Mouse (Mus musculus) lung, adult 2 months (tissue): ENCODE data around the gene Pigv. TPM values are rescaled to one million over a fixed set of nuclear protein-coding genes. Genes with fewer than 3 reads are reported as not detected.

Experiments
- DNase-seq: peaks from one replicate; pipeline ENCODE4 v3.0.0; 2022
- H3K4me1 ChIP-seq: fragments of 200-500 bp; 2 replicates; pipeline ENCODE4 v1.6.1; 2011; ENCODE audit warnings: low read length; ENCODE audit not compliant: control insufficient read depth, insufficient read depth
- H3K4me3 ChIP-seq: fragments of 200-500 bp; replicated peaks from 2 replicates; pipeline ENCODE3; 2011; ENCODE audit warnings: low read depth, mild to moderate bottlenecking, control low read depth, low read length; ENCODE audit errors: extremely low read depth
- CTCF ChIP-seq: fragments of 200-500 bp; IDR thresholded peaks from 2 replicates; pipeline ENCODE4 v1.5.1; 2011; ENCODE audit warnings: mild to moderate bottlenecking, low read length, control low read depth; ENCODE audit not compliant: insufficient read depth
- POLR2A ChIP-seq: fragments of 200-500 bp; IDR thresholded peaks from 2 replicates; pipeline ENCODE4 v1.6.1; 2011; ENCODE audit warnings: low read depth, mild to moderate bottlenecking, control low read depth, low read length, borderline replicate concordance; ENCODE audit errors: extremely low read depth
- WGBS: fragments of 180-500 bp; shearing (Covaris S2); methylation state at CpG from one replicate; pipeline ENCODE4 v1.1.7; 2018; 5-methylcytosine and 5-hydroxymethylcytosine counted together
- polyA plus RNA-seq: library from polyadenylated mRNA; depleted of rRNA; stranded (reverse); fragments of >200 nt; gene quantifications from 2 replicates; pipeline ENCODE4 v1.2.3, GENCODE M21; 2012

Pigv gene
- polyA plus RNA-seq, 1 experiment: 15.9 TPM

- 34% methylated on average over 8 of the region's 8 CpGs for WGBS
- Histone ChIP-seq H3K4me3 (no peak overlapping the region), H3K4me1 (peaks cover 30% of the 10 kb centered on the region)
- DNase-seq: no peak
- TF ChIP-seq POLR2A (no peak), CTCF (no peak)
These were observed 1.9 kb upstream of the Pigv start for GRCm38 (mm10) chr4:133674331-133674695.

DNA sequence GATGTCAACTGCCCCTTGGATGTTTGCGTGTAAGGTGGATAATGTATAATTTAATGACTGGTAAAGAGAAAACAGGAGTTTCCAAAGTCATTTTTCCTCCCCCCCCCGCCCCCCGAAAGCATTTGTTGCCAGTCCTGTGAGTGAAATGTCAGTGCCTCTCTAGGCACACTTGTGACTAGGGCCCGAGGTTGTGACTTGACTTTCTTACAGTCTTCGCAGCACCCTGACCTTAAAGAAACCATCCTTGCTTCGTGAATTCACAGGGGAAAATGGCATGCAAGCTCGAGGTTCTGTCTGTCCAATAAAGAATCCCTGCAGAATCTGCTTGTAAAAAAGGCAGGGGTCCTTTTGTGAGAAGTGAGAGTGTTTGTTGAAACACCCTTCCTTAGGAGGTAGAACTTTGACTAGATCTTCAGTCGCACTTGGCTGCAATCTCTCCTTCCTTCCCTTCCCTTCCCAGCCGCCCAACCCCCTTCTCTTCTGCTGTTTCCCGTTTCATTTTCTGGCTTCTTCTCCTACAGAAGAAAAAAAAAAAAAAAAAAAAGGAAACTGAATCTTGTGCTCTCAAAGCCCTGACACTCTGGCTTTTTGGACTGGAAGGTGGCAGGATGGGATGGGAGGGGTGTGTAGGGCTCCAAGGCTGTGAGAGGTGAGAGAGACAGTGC is 1.4 kb upstream of the Pigv start:
- no peak for DNase-seq
- H3K4me1 ChIP-seq: peaks cover 30% of the 10 kb centered on the region
- TF ChIP-seq POLR2A: no peak
- no peak for TF ChIP-seq CTCF
- WGBS: 6% methylated on average over 10 of the region's 10 CpGs
- peak overlapping the region; percentile 33 for H3K4me3 ChIP-seq

DNA sequence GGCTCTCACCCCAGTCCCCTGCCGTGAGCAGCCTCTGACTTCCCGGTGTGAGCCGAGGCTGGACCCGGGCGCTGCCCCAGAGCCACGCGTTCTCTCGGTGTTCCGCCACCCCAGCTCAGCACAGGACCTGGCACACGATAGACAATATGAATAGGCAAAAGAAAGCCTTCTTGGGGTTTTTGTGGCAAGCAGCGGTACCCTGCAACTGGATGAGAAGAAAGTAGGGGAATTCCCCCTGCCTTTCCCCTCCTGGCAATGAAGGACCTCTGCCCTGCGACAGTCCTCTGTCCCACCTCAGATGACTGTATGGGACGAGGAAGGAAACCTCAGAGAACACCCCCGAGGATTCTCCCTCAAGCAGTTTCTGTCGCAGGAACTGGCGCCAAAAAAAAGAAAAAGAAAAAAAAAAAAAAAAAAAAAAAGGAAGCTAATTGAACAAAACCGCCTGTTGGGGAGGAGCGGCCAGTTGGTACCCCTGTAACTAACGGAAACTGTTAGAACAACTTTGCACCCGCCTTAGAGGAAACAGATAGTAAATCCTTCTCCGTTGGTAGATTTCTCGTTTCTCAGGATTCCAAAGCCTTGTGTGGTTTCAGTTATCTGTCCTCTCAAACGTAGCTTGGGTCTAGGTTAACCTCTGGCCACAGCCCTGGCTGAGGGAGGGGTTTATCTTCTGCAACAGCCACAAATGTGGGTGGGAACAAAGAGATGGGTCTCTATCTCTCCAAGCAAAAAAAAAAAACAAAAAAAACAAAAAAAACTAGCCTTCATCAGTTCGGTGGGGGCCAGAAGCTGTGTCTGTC is 599 bp upstream of the Pigv start:
- H3K4me3 ChIP-seq: peak overlapping the region; percentile 86
- TF ChIP-seq POLR2A (no peak), CTCF (no peak)
- peaks cover 30% of the 10 kb centered on the region for H3K4me1 ChIP-seq
- peak; percentile 39 for DNase-seq
- WGBS: 1% methylated on average over 24 of the region's 24 CpGs

DNA sequence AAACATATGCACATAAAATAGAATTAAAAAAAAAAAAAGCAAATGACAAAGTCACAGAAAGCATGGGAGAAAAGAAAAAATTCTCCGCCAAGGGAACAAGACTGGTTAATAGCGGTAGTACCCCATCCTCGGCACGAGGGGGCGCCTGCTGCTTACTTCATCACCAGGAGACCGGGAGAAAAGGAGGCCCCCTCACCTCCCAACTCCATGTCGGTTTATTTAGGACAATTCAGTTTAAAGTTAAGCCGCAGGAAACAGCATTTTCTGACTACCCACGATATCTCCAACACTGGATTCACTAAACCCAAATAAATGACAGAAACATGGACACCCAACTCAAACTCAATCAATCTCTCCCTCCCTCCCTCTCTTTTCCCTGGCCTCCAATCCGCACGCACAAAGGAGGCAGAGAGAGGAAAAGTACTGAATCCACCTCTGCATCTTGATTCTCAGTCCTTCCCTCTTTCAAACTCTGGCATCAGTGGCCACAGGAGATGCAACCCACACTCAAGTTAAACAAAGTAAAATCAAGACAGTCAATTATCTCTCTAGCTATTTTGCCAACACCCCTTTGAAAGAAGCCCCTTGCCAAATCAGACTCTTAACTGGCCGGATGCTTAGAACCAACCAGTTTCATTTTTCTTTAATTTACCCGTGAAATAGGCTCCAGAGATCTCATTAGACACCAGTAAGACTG is 1.1 kb downstream of the Pigv start:
- DNase-seq: peak; percentile 81
- peaks cover 30% of the 10 kb centered on the region for H3K4me1 ChIP-seq
- peak overlapping the region; percentile 86 for H3K4me3 ChIP-seq
- TF ChIP-seq POLR2A (no peak), CTCF (peak; percentile 77)
- WGBS: 4% methylated on average over 13 of the region's 13 CpGs

- no peak for TF ChIP-seq POLR2A
- peak; percentile 44; the same call in 1 of the 2 replicates for TF ChIP-seq CTCF
- H3K4me3 ChIP-seq: no peak overlapping the region
- DNase-seq: no peak
- H3K4me1 ChIP-seq: peaks cover 22% of the 10 kb centered on the region
- WGBS: 45% methylated on average over 6 of the region's 6 CpGs
These were observed 2.7 kb downstream of the Pigv start for GRCm38 (mm10) chr4:133669652-133670210.

- Histone ChIP-seq H3K4me3 (no peak overlapping the region), H3K4me1 (peaks cover 14% of the 10 kb centered on the region)
- WGBS: 73% methylated on average over 3 of the region's 3 CpGs
- no peak for TF ChIP-seq POLR2A
- no peak for TF ChIP-seq CTCF
- DNase-seq: no peak
These were observed 3.9 kb downstream of the Pigv start for GRCm38 (mm10) chr4:133668537-133668936.

DNA sequence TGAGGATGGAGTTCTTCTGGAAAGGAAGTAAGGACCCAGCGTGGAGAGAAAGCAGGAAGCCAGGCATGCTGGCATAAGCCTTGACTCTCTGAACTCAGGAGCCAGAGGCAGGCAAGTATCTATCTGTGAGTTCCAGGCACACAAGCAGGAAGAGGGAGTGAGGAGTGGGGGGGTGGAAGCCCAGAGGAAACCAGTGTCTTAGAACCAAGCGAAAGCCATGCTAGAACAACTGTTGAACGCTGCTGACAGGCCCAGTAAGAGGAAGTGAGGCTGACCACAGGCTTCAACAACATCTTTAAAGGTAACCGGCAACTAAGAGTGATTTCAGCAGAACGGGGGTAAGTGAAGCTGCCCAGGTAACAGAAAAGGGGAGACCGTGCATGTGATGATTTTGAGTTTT is 6.2 kb downstream of the Pigv start:
- peaks cover 8% of the 10 kb centered on the region; the same call in 1 of the 2 replicates for H3K4me1 ChIP-seq
- DNase-seq: no peak
- TF ChIP-seq CTCF (no peak), POLR2A (no peak)
- no peak overlapping the region for H3K4me3 ChIP-seq
- WGBS: 54% methylated on average over 6 of the region's 6 CpGs

DNA sequence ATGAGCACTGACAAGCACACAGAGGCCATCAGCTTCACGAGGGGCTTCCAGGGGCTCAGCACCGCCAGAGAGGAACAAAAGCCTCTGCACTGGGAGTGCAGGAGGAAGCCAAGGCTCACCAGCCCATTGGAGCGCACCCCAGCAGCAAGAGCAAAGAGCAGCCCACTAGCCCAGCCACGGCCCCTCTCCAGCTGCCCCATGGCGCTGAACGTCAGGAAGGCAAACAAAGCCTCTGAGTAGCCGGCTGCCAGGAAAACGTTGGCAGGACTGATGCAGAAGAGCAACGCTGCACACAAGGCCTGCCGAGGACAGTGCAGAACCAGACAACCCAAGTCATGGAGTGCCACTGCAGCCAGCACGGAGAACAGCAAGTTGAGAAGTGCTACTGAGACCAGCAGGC is 7.3 kb downstream of the Pigv start:
- TF ChIP-seq POLR2A (no peak), CTCF (no peak)
- DNase-seq: no peak
- Histone ChIP-seq H3K4me1 (peaks cover 10% of the 10 kb centered on the region), H3K4me3 (no peak overlapping the region)
- WGBS: 48% methylated on average over 11 of the region's 11 CpGs

DNA sequence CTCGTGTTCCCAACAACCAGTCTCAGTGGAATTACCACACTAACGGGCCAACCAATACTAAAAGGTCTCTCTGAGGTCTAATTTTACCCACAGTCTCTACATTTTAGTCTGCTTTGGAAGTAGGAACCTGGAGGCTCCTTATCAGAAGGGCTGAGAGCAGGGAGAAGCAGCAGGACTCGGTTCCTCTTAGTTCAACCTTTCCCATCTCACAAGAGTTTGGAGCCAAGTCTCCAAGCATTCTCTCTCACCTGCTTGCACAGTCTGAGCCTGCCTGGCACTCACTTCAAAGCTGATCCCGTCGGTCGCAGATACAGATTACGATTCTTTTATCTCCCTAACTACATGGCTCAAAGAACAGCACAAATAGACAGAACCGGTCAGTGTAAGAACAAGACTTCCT is 9.5 kb downstream of the Pigv start:
- 79% methylated on average over 8 of the region's 8 CpGs for WGBS
- peaks cover 18% of the 10 kb centered on the region for H3K4me1 ChIP-seq
- no peak for DNase-seq
- no peak overlapping the region for H3K4me3 ChIP-seq
- TF ChIP-seq POLR2A: no peak
- TF ChIP-seq CTCF: no peak
